Mouse (Mus musculus) adrenal gland, adult 18-20 months (tissue): ENCODE measurements around the gene Map3k6. TPM values are rescaled to one million over a fixed set of nuclear protein-coding genes. Genes with fewer than 3 reads are reported as not detected.

Source experiments
- DNase-seq, 2 experiments: peaks; one replicate each; pipeline ENCODE4 v3.0.0; 2021 to 2022; ENCODE audit warnings: low spot score in 2 of 2
- microRNA-seq, 2 experiments: library from miRNA; unstranded; fragments of <30 nt; microRNA quantifications; one replicate each; pipeline ENCODE4 v1.2.0; 2021; ENCODE audit warnings: borderline number of aligned reads in 2 of 2
- total RNA-seq, 2 experiments: library from RNA; stranded (reverse); gene quantifications; 1 replicate in 1 of 2; 2 replicates in 1 of 2; pipeline ENCODE4 v1.2.3; 2021

The Map3k6 gene
- total RNA-seq, 2 experiments from 2014 or later, result 30.7 to 34.2 TPM

DNA sequence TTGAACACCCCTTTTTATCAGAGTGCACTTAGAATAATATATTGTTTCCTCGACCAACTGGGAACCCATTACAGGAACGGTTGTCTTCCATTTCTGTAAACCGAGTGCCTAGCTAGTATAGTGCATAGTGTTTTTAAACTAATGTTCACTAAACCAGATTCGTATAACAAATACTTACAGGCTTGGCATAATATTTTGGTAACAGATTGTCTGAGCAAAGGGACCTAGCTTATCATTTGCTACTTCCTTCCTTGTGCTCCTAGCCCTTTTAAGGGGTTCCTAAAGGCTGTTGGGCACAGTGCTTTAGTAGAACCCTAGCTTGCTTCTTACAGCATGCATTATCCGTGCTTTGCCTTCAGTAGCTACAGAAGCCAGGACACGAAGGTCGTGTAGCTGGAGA, 40.9 kb downstream of the Map3k6 start:
- DNase-seq, result no peak

DNA sequence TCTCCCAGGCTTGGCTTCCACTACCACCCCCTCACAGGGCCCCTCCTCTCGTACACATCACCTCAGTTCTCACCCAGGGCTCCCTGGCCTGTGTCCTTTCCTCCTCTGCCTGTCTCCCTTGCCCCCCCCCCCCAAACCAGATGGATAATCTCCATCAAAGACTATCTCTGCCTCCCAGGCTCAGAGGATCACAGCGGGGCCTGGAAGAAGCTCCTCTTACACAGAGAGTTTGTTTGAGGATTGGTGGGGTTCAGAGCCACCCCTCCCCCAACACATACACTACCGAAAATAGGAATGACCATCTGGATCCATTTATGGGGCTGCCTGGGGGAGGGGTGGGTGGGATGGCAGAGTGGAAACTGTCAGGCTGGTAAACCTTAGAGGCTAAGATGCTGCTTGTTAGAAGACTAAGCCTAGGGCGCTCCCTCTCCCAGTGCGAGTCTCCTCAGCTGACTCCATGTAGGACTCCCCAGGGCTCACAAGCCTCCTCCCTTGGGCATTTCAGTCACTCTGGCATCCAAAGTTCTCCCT, 41.4 kb downstream of the Map3k6 start:
- no peak for DNase-seq

DNA sequence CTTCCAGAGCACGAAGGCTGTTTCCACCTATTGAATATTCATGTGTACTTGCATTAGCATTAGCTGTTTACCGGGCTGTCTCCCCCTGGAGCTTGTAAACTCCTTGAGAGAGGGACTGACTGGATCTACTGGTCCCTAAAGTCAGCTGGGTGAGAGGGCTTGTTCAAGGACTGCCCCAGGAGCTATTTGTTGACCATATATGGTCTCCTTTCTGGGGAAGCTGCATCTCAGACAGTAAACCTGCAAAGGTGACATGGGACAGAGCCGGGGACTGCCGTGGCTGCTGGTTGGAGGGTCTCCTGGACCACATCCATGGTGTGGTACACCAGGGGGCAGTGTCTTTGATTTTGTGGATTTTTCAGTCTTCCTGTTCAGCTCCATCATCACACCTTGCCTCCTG, 42.0 kb downstream of the Map3k6 start:
- no peak for DNase-seq

DNA sequence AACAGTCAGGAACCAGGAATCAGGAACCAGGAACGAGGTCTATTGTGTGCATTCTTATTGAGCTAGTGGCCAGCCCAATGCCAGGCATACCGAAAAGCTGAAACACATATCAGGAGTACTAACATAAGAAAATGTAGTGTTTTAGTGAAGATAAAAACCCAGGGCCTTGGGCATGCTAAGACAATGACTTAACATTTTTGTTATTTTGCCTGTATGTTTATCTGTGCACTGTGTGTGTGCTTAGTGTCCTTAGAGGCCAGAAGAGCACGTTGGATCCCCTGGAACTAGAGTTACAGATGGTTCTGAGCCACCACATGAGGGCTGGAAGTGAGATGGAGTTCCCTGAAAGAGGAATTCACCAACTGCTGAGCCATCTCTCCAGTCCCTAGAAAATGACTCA, 44.7 kb downstream of the Map3k6 start:
- no peak for DNase-seq

DNA sequence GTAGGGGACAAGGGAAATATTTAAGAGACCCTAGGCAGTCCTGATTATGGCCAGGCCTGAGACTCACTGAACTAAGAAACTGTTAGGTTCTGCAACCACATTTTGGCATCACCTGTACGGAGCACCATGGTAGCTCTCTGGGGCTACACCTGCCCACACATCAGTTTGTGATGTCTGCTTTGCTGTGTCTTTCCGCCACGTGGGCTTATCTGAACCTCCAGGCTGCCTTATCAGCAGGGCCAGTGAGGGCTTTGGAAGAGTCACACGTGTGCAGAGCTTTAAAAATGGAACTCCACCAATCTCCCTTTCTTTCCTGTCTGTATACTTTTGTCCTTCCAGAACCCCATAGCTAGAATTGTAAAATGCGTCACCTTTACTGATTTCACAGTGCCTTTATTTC, 45.3 kb downstream of the Map3k6 start:
- DNase-seq, result no peak

- DNase-seq, result no peak
Observed at GRCm38 (mm10) chr4:133286476-133287077, 46.0 kb downstream of the Map3k6 start.

DNA sequence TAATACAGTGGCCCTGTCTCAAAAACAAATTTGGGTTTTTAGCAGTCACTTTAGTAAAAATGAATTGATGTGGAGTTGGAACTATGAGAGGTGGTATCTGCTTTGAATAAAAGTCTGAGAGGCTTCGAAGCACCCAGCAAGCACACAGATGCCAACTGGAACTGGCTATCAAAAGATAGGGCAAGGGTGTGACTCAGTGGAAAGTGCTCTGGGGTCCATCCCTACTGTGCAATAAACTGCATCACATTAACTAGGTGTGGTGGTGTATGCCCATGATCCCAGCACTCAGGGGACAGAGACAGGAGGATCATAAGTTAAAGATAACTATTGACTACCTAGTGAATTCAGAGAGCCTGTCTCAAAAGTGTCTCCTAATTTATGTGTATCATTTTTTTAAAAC, 50.6 kb downstream of the Map3k6 start:
- no peak for DNase-seq

DNA sequence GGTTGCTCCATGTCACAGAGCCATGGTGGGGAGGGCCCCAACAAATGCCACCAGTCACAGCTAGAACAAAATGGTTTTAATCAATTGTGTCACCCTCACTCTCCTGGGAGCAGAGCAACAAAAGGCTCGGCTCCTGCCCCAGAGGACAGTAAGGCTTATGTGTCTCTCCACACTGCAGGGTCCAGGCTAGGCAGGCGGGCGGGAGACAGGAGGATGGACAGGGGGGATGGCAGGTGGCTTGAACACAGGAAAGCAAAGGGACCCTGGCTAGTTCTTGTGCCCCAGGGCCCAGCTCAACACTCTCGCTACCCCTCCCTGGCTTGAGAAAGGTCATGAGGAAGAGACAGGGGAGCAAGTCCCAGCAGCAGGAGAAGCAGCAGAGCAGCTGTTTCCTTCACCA, 51.8 kb downstream of the Map3k6 start:
- no peak for DNase-seq

- no peak for DNase-seq
Observed at GRCm38 (mm10) chr4:133292901-133293843, 52.6 kb downstream of the Map3k6 start.

DNA sequence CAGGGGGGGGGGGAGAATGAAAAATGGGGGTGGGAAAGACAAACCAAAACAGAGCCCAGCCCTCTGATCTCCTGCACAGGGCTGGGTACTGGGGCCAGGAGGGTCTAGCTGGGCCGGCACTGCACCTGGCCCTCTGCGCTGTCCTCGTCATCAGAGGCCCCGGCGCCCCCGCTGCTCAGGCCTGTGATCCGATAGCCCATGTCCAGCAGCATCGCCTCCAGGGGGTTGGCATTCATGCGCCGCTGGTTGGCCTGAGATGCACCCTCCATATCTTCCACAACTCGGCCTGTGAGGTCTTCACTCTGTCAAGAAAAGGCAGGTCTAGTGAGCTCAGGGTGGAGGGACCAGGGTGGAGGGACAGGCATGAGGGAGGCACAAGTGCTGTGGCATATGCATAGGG, 53.5 kb downstream of the Map3k6 start:
- DNase-seq, result no peak

GRCm38 (mm10) chr4:133297360-133297759, 56.7 kb downstream of the Map3k6 start:
- DNase-seq, result peak in 1 of 2 experiments; percentile 19

GRCm38 (mm10) chr4:133297801-133298238, 57.2 kb downstream of the Map3k6 start:
- DNase-seq, result peak; percentile 77 to 80

DNA sequence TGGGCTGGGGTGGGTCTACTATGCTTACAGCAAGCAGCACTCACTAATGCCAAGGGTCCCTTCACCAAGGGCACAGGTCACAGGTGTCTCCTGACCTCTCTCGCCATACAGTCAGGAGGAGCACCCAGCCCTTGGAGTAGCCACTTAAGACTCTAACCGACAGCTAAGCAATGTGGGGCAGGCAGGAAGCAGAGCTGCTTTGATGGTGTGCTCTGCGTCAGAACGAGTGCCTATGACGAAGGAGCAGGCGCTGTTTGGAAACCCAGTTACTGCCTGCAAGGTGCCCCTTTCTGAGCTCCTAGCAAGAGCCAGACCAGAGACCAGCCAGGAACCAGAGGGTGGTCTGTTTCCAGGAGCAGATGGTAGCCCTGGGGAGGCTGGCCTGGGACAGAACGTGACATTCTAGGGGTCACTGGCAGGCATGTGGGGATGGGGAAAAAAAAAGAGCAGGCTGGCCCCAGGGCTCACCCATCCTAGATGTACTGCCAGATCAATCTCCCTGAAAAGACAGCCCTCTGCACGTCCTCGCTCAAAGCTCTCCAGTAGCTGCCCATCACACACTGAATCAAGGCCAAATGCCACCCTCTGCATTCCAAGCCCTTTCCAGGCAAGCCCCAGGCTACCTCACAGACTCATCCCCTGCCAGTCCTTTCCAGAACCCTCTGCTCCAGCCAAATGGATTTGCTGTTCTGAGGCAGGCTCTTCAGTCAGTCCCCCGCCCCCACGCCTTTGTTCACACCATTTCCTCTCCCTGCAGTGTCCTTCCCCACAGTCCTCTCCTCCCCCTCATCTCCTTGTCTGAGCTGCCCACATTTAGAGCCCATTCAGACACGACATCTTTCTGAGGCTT, 58.1 kb downstream of the Map3k6 start:
- DNase-seq, result no peak

GRCm38 (mm10) chr4:133299701-133300100, 59.1 kb downstream of the Map3k6 start:
- no peak for DNase-seq

- DNase-seq, result no peak
Observed at GRCm38 (mm10) chr4:133300421-133300820, 59.8 kb downstream of the Map3k6 start.

DNA sequence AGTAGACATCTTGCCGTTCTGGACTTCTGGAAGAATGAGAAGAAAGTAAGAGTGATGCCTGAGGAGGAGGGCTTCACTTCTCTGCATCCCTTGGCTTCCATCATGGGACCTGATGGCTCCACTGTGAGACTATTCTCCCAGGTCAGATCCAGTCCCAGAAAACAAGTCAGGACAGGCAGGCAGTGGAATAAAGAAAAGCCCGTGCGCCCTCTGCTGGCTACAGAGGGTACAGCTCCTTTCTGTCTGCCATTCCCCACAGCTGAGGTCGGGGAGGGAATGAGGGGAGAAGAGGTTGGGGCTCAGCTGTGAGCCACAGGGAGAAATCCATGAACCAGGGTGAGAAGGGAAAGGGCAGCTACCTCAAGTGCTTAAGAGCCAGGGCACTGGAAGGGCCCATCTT, 61.2 kb downstream of the Map3k6 start:
- DNase-seq, result peak; percentile 70 to 77

Small RNA genes within 50 kb of the gene (microRNA-seq; reads per million reads assigned to microRNA genes)
- gene Mir7017, result 0 reads per million in 2 experiments

Other genes with a start within 250 kb of the Map3k6 start
- 10 to 100 TPM; 72.1 to 86.9 TPM for gene Ahdc1, start 229.6 kb upstream of the Map3k6 start, total RNA-seq
- 100 to 1,000 TPM in 1 of 2 experiments, 10 to 100 TPM in 1; 97.5 to 102 TPM for gene Wasf2, start 110.3 kb upstream of the Map3k6 start, total RNA-seq
- 1 to 10 TPM; 1.1 to 2.6 TPM for gene Cd164l2, start 28.7 kb upstream of the Map3k6 start, total RNA-seq
- 1 to 10 TPM in 1 of 2 experiments, under 1 TPM in 1; 0.26 to 1.2 TPM for gene Gpr3, start 28.3 kb upstream of the Map3k6 start, total RNA-seq
- gene Sytl1, start 22.3 kb downstream of the Map3k6 start, total RNA-seq, result 1 to 10 TPM; 1.2 to 1.5 TPM
- 10 to 100 TPM; 55.5 to 61.6 TPM for gene Tmem222, start 37.0 kb downstream of the Map3k6 start, total RNA-seq
- gene Wdtc1, start 112.7 kb downstream of the Map3k6 start, total RNA-seq, result 10 to 100 TPM; 57.6 to 63.6 TPM
- 10 to 100 TPM; 44.5 to 55.0 TPM for gene Slc9a1, start 128.9 kb downstream of the Map3k6 start, total RNA-seq
- gene Tent5b, start 239.3 kb downstream of the Map3k6 start, total RNA-seq, result 1 to 10 TPM; 2.0 to 4.6 TPM